13 mouse cellular contexts compared by ENCODE assay signal in the genomic region with DNA sequence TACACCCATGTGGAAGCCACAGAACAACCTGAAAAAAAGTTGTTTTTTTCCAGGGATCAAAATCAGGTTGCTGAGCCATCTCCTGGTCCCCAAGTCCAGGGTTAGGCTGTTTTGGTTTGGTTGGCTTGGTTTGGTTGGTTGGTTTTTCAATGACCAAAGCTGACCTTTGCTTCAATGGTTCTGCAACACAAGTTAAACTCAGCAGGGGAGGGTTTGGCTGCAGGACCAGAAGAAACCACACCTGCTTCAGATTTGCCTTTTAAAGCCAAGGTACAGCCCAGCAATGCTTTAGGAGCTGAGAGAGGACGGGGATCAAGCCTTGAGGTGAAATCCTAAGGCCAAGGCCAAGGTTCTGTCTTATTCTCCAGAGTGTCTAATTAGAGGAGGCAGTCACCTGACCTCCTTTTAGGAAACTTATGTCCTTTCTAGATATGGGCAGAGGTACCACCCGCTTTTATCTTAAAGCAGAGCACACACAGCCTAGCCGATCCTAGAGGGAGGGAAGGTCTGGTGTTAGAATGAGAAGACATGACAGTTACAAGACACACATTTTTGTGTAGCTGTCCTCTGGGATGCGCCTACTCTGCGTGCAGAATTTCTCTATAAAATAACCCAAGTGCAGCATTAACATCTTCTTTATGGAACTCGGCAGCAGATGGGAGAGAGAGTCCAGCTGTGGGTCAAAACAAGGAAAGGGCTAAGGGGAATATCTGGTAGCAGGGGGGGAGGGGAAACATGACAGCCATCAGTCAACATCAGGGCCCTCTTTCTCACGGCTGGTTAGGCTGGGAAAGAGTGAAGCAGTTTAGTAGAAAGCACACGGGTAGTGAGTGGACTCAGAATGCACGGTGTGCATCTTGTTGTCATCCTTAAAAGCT. TPM values are rescaled to one million over a fixed set of nuclear protein-coding genes. Genes with fewer than 3 reads are reported as not detected.
DNase-seq lines count a peak whose midpoint lies in the region; ATAC-seq and TF ChIP-seq lines count a peak whose summit lies in the region.
"Had no signal": no experiment of that assay in that cellular context is flagged by ENCODE, and none has a peak within 500 bp of the region (broad histone marks: within the 10 kb centered on the region; RNA-seq: fewer than 3 reads in every experiment).

No protein-coding gene starts in this region.

- 0 out of 2 replicates have a peak, but pooled peaks have one; percentile 56 for ATAC-seq in heart, embryonic 11.5 days (replicated peaks; ENCODE audit: insufficient number of reproducible peaks, low FRiP score, low TSS enrichment)
- ATAC-seq in kidney, embryonic 16.5 days (ENCODE audit: low FRiP score, low TSS enrichment) = no peak
- peak; percentile 60 for ATAC-seq in liver, postnatal 0 days
- ATAC-seq: forebrain, embryonic 13.5 days had no signal

- H3K27ac ChIP-seq in heart, embryonic 11.5 days (ENCODE audit: low read depth, low read length) = peak overlapping the region; percentile 62; the same call in 1 of the 2 replicates
- H3K27ac ChIP-seq in kidney, embryonic 16.5 days (ENCODE audit: low read length) = peak overlapping the region; percentile 85
- H3K27ac ChIP-seq in liver, postnatal 0 days (ENCODE audit: low read depth) = peak overlapping the region; percentile 88
- H3K27ac ChIP-seq: forebrain, embryonic 13.5 days; macrophage had no signal

- H3K4me2 ChIP-seq in heart, embryonic 11.5 days = peak overlapping the region; percentile 35
- no peak overlapping the region for H3K4me2 ChIP-seq in kidney, embryonic 16.5 days (replicated peaks; ENCODE audit: low read depth, low read length)
- peak overlapping the region; percentile 43 for H3K4me2 ChIP-seq in liver, postnatal 0 days (ENCODE audit: low read depth, low read length)

- H3K9me3 ChIP-seq in heart, embryonic 11.5 days (replicated peaks; ENCODE audit: control insufficient read depth, low read length) = no peaks in the 10 kb centered on the region
- no peaks in the 10 kb centered on the region for H3K9me3 ChIP-seq in kidney, embryonic 16.5 days (ENCODE audit: low read length)
- H3K9me3 ChIP-seq in liver, postnatal 0 days (ENCODE audit: low read length) = no peaks in the 10 kb centered on the region
- H3K9me3 ChIP-seq: forebrain, embryonic 13.5 days had no signal

- WGBS in heart, embryonic 11.5 days (ENCODE audit: insufficient replicate concordance) = 41% methylated on average over 9 of the region's 9 CpGs
- WGBS in kidney, embryonic 16.5 days = 50% methylated on average over 9 of the region's 9 CpGs
- 43% methylated on average over 9 of the region's 9 CpGs for WGBS in liver, postnatal 0 days (ENCODE audit: insufficient replicate concordance)

- 0 out of 2 replicates have a peak, but pooled peaks cover 2% of the 10 kb centered on the region for H3K36me3 ChIP-seq in heart, embryonic 11.5 days (ENCODE audit: control insufficient read depth, insufficient read depth, low read length)
- peaks cover 7% of the 10 kb centered on the region for H3K36me3 ChIP-seq in kidney, embryonic 16.5 days (ENCODE audit: insufficient read depth, low read length)
- H3K36me3 ChIP-seq in liver, postnatal 0 days (replicated peaks; ENCODE audit: insufficient read depth, low read length) = no peaks in the 10 kb centered on the region

- no peak for TF ChIP-seq CTCF in liver, postnatal 0 days (IDR thresholded peaks at IDR 0.05; ENCODE audit: low read depth)

- peak; percentile 64; the same call in 1 of the 2 replicates for TF ChIP-seq EP300 in liver, postnatal 0 days (IDR thresholded peaks at IDR 0.05; ENCODE audit: low read depth)

- H3K4me3 ChIP-seq in heart, embryonic 11.5 days (ENCODE audit: low read depth, low read length) = no peak overlapping the region
- no peak overlapping the region for H3K4me3 ChIP-seq in kidney, embryonic 16.5 days (ENCODE audit: low read length)
- H3K4me3 ChIP-seq in liver, postnatal 0 days (ENCODE audit: low read depth, low read length) = no peak overlapping the region
- H3K4me3 ChIP-seq: forebrain, embryonic 13.5 days had no signal

- no peaks in the 10 kb centered on the region for H3K27me3 ChIP-seq in heart, embryonic 11.5 days (ENCODE audit: control insufficient read depth, insufficient read depth, low read length)
- no peaks in the 10 kb centered on the region for H3K27me3 ChIP-seq in kidney, embryonic 16.5 days (ENCODE audit: insufficient read depth, low read length)
- no peaks in the 10 kb centered on the region for H3K27me3 ChIP-seq in liver, postnatal 0 days (ENCODE audit: insufficient read depth, low read length)
- H3K27me3 ChIP-seq: forebrain, embryonic 13.5 days had no signal

- no peak for DNase-seq in heart, adult 9 months (ENCODE audit: low spot score in 2 of 2)
- DNase-seq in ZHBTc4 (ENCODE audit: low read depth, low spot score) = peak; percentile 51
- DNase-seq in liver, postnatal 0 days = no peak
- no peak for DNase-seq in MN1 (ENCODE audit: low spot score)
- DNase-seq in right cerebral cortex, adult 18-20 months = no peak
- DNase-seq in heart, adult 11 months = no peak
- DNase-seq: B cell, adult 2 months; heart, adult 18-20 months; left cerebral cortex, postnatal 4 days had no signal

- peaks cover 62% of the 10 kb centered on the region for H3K4me1 ChIP-seq in heart, embryonic 11.5 days (ENCODE audit: control insufficient read depth, insufficient read depth, low read length)
- peaks cover 53% of the 10 kb centered on the region for H3K4me1 ChIP-seq in kidney, embryonic 16.5 days (ENCODE audit: insufficient read depth, low read length)
- peaks cover 53% of the 10 kb centered on the region for H3K4me1 ChIP-seq in liver, postnatal 0 days (ENCODE audit: insufficient read depth)

- 0 out of 2 replicates have a peak overlapping the region, but pooled peaks have one; percentile 16 for H3K9ac ChIP-seq in heart, embryonic 11.5 days (ENCODE audit: low read depth, low read length)
- H3K9ac ChIP-seq in kidney, embryonic 16.5 days (replicated peaks; ENCODE audit: low read length) = no peak overlapping the region
- 0 out of 2 replicates have a peak overlapping the region, but pooled peaks have one; percentile 0 for H3K9ac ChIP-seq in liver, postnatal 0 days (replicated peaks)
- H3K9ac ChIP-seq: forebrain, embryonic 13.5 days had no signal

RNA-seq across cellular contexts. Expression of gene Shb, which starts 10.3 kb away (rescaled TPM):
- polyA plus RNA-seq in heart, embryonic 11.5 days (2014; fragmentation: Nextera tagmentation; extraction: Ambion mirVana) = 9.2 and 11.1 TPM in 2 replicates
- polyA plus RNA-seq in kidney, embryonic 16.5 days (2015; fragmentation: Nextera tagmentation; extraction: Ambion mirVana) = 2.7 and 3.1 TPM in 2 replicates
- polyA plus RNA-seq in liver, postnatal 0 days (2015; fragmentation: Nextera tagmentation; extraction: Ambion mirVana) = 2.5 and 3.2 TPM in 2 replicates
